Mouse (Mus musculus): ENCODE measurements around the gene Abcg4.

Abcg4 gene

GRCm38 (mm10) chr9:44269077-44269476 lies 19.3 kb downstream of the Abcg4 start:
- Histone ChIP-seq H3K9me3 (ENCODE audit: low read length) (0 out of 2 replicates have a peak, but pooled peaks cover 4% of the 10 kb centered on the region), H3K4me1 (replicated peaks; ENCODE audit: low read depth, low read length) (peaks cover 20% of the 10 kb centered on the region), H3K36me3 (ENCODE audit: insufficient read depth, low read length) (no peaks in the 10 kb centered on the region), H3K27me3 (ENCODE audit: insufficient read depth, low read length) (peaks cover 28% of the 10 kb centered on the region), H3K4me3 (replicated peaks; ENCODE audit: low read length) (no peak overlapping the region)
- TF ChIP-seq CTCF (conservative IDR thresholded peaks at IDR 0.05; ENCODE audit: low read length) (peak; percentile 46), POU5F1 (IDR thresholded peaks at IDR 0.05; ENCODE audit: borderline replicate concordance, low read length) (no peak)

- Histone ChIP-seq H3K27me3 (ENCODE audit: insufficient read depth, low read length) (peaks cover 24% of the 10 kb centered on the region), H3K4me3 (replicated peaks; ENCODE audit: low read length) (peak within 1 kb of the TSS; percentile 82), H3K36me3 (ENCODE audit: insufficient read depth, low read length) (no peaks in the 10 kb centered on the region), H3K9me3 (ENCODE audit: low read length) (0 out of 2 replicates have a peak, but pooled peaks cover 4% of the 10 kb centered on the region), H3K4me1 (replicated peaks; ENCODE audit: low read depth, low read length) (peaks cover 27% of the 10 kb centered on the region)
- TF ChIP-seq POU5F1 (IDR thresholded peaks at IDR 0.05; ENCODE audit: borderline replicate concordance, low read length) (no peak), CTCF (conservative IDR thresholded peaks at IDR 0.05; ENCODE audit: low read length) (no peak), NANOG (IDR thresholded peaks at IDR 0.05; ENCODE audit: borderline replicate concordance, low read length) (no peak)
Measured at GRCm38 (mm10) chr9:44268432-44268831, 20.0 kb downstream of the Abcg4 start, which contains the start of gene Nlrx1. TSS of gene Nlrx1 (minus strand) at chr9:44268599.

- Histone ChIP-seq H3K9me3 (ENCODE audit: low read length) (0 out of 2 replicates have a peak, but pooled peaks cover 4% of the 10 kb centered on the region), H3K4me1 (replicated peaks; ENCODE audit: low read depth, low read length) (peaks cover 29% of the 10 kb centered on the region), H3K27me3 (ENCODE audit: insufficient read depth, low read length) (peaks cover 21% of the 10 kb centered on the region), H3K36me3 (ENCODE audit: insufficient read depth, low read length) (no peaks in the 10 kb centered on the region), H3K4me3 (replicated peaks; ENCODE audit: low read length) (peak overlapping the region; percentile 82)
- TF ChIP-seq NANOG (IDR thresholded peaks at IDR 0.05; ENCODE audit: borderline replicate concordance, low read length) (no peak), CTCF (conservative IDR thresholded peaks at IDR 0.05; ENCODE audit: low read length) (peak; percentile 51), POU5F1 (IDR thresholded peaks at IDR 0.05; ENCODE audit: borderline replicate concordance, low read length) (no peak)
Measured at GRCm38 (mm10) chr9:44268027-44268360, 20.4 kb downstream of the Abcg4 start.

- H3K9me3 ChIP-seq (ENCODE audit: low read length), result 0 out of 2 replicates have a peak, but pooled peaks cover 4% of the 10 kb centered on the region
- H3K27me3 ChIP-seq (ENCODE audit: insufficient read depth, low read length), result peaks cover 23% of the 10 kb centered on the region
- TF ChIP-seq CTCF (conservative IDR thresholded peaks at IDR 0.05; ENCODE audit: low read length), result no peak
- no peak for TF ChIP-seq POU5F1 (IDR thresholded peaks at IDR 0.05; ENCODE audit: borderline replicate concordance, low read length)
- TF ChIP-seq NANOG (IDR thresholded peaks at IDR 0.05; ENCODE audit: borderline replicate concordance, low read length), result no peak
- no peaks in the 10 kb centered on the region for H3K36me3 ChIP-seq (ENCODE audit: insufficient read depth, low read length)
- H3K4me3 ChIP-seq (replicated peaks; ENCODE audit: low read length), result peak overlapping the region; percentile 82
- peaks cover 33% of the 10 kb centered on the region for H3K4me1 ChIP-seq (replicated peaks; ENCODE audit: low read depth, low read length)
Measured at GRCm38 (mm10) chr9:44267319-44268026, 20.9 kb downstream of the Abcg4 start.

GRCm38 (mm10) chr9:44266478-44267226 lies 21.8 kb downstream of the Abcg4 start:
- H3K4me1 ChIP-seq (replicated peaks; ENCODE audit: low read depth, low read length), result peaks cover 39% of the 10 kb centered on the region
- peaks cover 23% of the 10 kb centered on the region for H3K27me3 ChIP-seq (ENCODE audit: insufficient read depth, low read length)
- H3K9me3 ChIP-seq (ENCODE audit: low read length), result 0 out of 2 replicates have a peak, but pooled peaks cover 4% of the 10 kb centered on the region
- no peaks in the 10 kb centered on the region for H3K36me3 ChIP-seq (ENCODE audit: insufficient read depth, low read length)
- no peak overlapping the region; the same call in 1 of the 2 replicates for H3K4me3 ChIP-seq (replicated peaks; ENCODE audit: low read length)
- TF ChIP-seq NANOG (IDR thresholded peaks at IDR 0.05; ENCODE audit: borderline replicate concordance, low read length) (no peak), CTCF (conservative IDR thresholded peaks at IDR 0.05; ENCODE audit: low read length) (no peak), POU5F1 (IDR thresholded peaks at IDR 0.05; ENCODE audit: borderline replicate concordance, low read length) (no peak)

- TF ChIP-seq POU5F1 (IDR thresholded peaks at IDR 0.05; ENCODE audit: borderline replicate concordance, low read length), result no peak
- no peak for TF ChIP-seq CTCF (conservative IDR thresholded peaks at IDR 0.05; ENCODE audit: low read length)
- no peak for TF ChIP-seq NANOG (IDR thresholded peaks at IDR 0.05; ENCODE audit: borderline replicate concordance, low read length)
- H3K4me1 ChIP-seq (replicated peaks; ENCODE audit: low read depth, low read length), result peaks cover 46% of the 10 kb centered on the region
- 0 out of 2 replicates have a peak, but pooled peaks cover 12% of the 10 kb centered on the region for H3K27me3 ChIP-seq (ENCODE audit: insufficient read depth, low read length)
- no peaks in the 10 kb centered on the region for H3K9me3 ChIP-seq (ENCODE audit: low read length)
- no peak overlapping the region for H3K4me3 ChIP-seq (replicated peaks; ENCODE audit: low read length)
- no peaks in the 10 kb centered on the region for H3K36me3 ChIP-seq (ENCODE audit: insufficient read depth, low read length)
Measured at GRCm38 (mm10) chr9:44261388-44261787, 27.0 kb downstream of the Abcg4 start.

GRCm38 (mm10) chr9:44259014-44259413 lies 29.4 kb downstream of the Abcg4 start:
- Histone ChIP-seq H3K9me3 (ENCODE audit: low read length) (no peaks in the 10 kb centered on the region), H3K27me3 (ENCODE audit: insufficient read depth, low read length) (0 out of 2 replicates have a peak, but pooled peaks cover 7% of the 10 kb centered on the region), H3K4me3 (replicated peaks; ENCODE audit: low read length) (no peak overlapping the region), H3K36me3 (ENCODE audit: insufficient read depth, low read length) (no peaks in the 10 kb centered on the region), H3K4me1 (replicated peaks; ENCODE audit: low read depth, low read length) (peaks cover 35% of the 10 kb centered on the region)
- TF ChIP-seq POU5F1 (IDR thresholded peaks at IDR 0.05; ENCODE audit: borderline replicate concordance, low read length) (no peak), CTCF (conservative IDR thresholded peaks at IDR 0.05; ENCODE audit: low read length) (no peak), NANOG (IDR thresholded peaks at IDR 0.05; ENCODE audit: borderline replicate concordance, low read length) (no peak)

- no peaks in the 10 kb centered on the region for H3K36me3 ChIP-seq (ENCODE audit: insufficient read depth, low read length)
- peaks cover 36% of the 10 kb centered on the region for H3K4me1 ChIP-seq (replicated peaks; ENCODE audit: low read depth, low read length)
- H3K27me3 ChIP-seq (ENCODE audit: insufficient read depth, low read length), result peaks cover 23% of the 10 kb centered on the region
- TF ChIP-seq CTCF (conservative IDR thresholded peaks at IDR 0.05; ENCODE audit: low read length), result no peak
- TF ChIP-seq POU5F1 (IDR thresholded peaks at IDR 0.05; ENCODE audit: borderline replicate concordance, low read length), result no peak
- no peak for TF ChIP-seq NANOG (IDR thresholded peaks at IDR 0.05; ENCODE audit: borderline replicate concordance, low read length)
- no peaks in the 10 kb centered on the region for H3K9me3 ChIP-seq (ENCODE audit: low read length)
- 0 out of 2 replicates have a peak overlapping the region, but pooled peaks have one; percentile 17 for H3K4me3 ChIP-seq (replicated peaks; ENCODE audit: low read length)
Measured at GRCm38 (mm10) chr9:44256213-44256612, 32.2 kb downstream of the Abcg4 start.
